Mouse (Mus musculus) inflammation-experienced regulatory T-cells, adult 6 months (primary cell): ENCODE measurements at regions not wholly inside any gene's neighbourhood (a gene's known extent, or its start where the extent isn't known, plus 50 kb on each side); places are given as distances from the start of the nearest gene placed in this dataset.

Source experiments
- ATAC-seq: one replicate; pipeline ENCODE4 v1.8.0; 2017

- no peak for ATAC-seq
Observed at GRCm38 (mm10) chr2:71690277-71691161, 54.9 kb upstream of the Itga6 start.

- ATAC-seq = no peak
Observed at GRCm38 (mm10) chr2:71694758-71695310, 50.6 kb upstream of the Itga6 start.
